Mouse (Mus musculus) myocyte (in vitro differentiated cells): ENCODE measurements around the gene U90926. TPM values are rescaled to one million over a fixed set of nuclear protein-coding genes. Genes with fewer than 3 reads are reported as not detected.

Experiments used
- H3K27me3 ChIP-seq: one replicate; pipeline ENCODE4 v1.6.1; 2011; ENCODE audit not compliant: control insufficient read depth, insufficient read depth, insufficient read length
- H3K36me3 ChIP-seq: one replicate; pipeline ENCODE4 v1.6.1; 2011; ENCODE audit not compliant: control insufficient read depth, insufficient read depth
- H3K4me2 ChIP-seq: one replicate; pipeline ENCODE4 v1.6.1; 2011; ENCODE audit warnings: low read depth, control low read depth
- H3K4me3 ChIP-seq: one replicate; pipeline ENCODE4 v1.5.1; 2011; ENCODE audit warnings: mild to moderate bottlenecking, control low read depth, moderate library complexity
- H3K79me2 ChIP-seq: one replicate; pipeline ENCODE4 v1.6.1; 2011; ENCODE audit not compliant: control insufficient read depth, insufficient read depth
- H3ac ChIP-seq: one replicate; pipeline ENCODE4 v1.6.1; 2011; ENCODE audit not compliant: control insufficient read depth, insufficient read length
- CEBPB ChIP-seq: IDR thresholded peaks from 2 replicates; pipeline ENCODE4 v1.6.1; 2011; ENCODE audit warnings: mild to moderate bottlenecking, moderate library complexity; ENCODE audit not compliant: poor library complexity, insufficient read depth, severe bottlenecking
- E2F4 ChIP-seq: IDR thresholded peaks from one replicate; pipeline ENCODE4 v1.6.1; 2011; ENCODE audit warnings: mild to moderate bottlenecking, control low read depth, moderate library complexity; ENCODE audit not compliant: insufficient read depth
- MAX ChIP-seq: IDR thresholded peaks from one replicate; pipeline ENCODE4 v1.6.1; 2011; ENCODE audit warnings: low read depth, mild to moderate bottlenecking, control low read depth
- MYOD1 ChIP-seq, 3 experiments: IDR thresholded peaks; one replicate each; pipeline ENCODE4 v1.6.1; 2011; ENCODE audit warnings: control low read depth in 2 of 3, low read depth in 2 of 3, mild to moderate bottlenecking in 2 of 3, moderate library complexity in 1 of 3; ENCODE audit not compliant: insufficient read length in 2 of 3, control insufficient read depth in 1 of 3
- MYOG ChIP-seq, 3 experiments: IDR thresholded peaks; one replicate each; pipeline ENCODE4 v1.6.1; 2011; ENCODE audit warnings: control low read depth in 2 of 3, low read depth in 2 of 3, mild to moderate bottlenecking in 2 of 3; ENCODE audit not compliant: insufficient read length in 2 of 3, control insufficient read depth in 1 of 3, insufficient read depth in 1 of 3
- POLR2A ChIP-seq: IDR thresholded peaks from one replicate; pipeline ENCODE4 v1.6.1; 2011; ENCODE audit warnings: low read depth, mild to moderate bottlenecking, control low read depth, moderate library complexity; ENCODE audit not compliant: insufficient read length
- POLR2AphosphoS2 ChIP-seq: IDR thresholded peaks from one replicate; pipeline ENCODE4 v1.6.1; 2011; ENCODE audit warnings: low read depth, control low read depth; ENCODE audit not compliant: insufficient read length
- REST ChIP-seq: IDR thresholded peaks from one replicate; pipeline ENCODE4 v1.6.1; 2011; ENCODE audit warnings: mild to moderate bottlenecking, control low read depth, moderate library complexity; ENCODE audit not compliant: insufficient read depth, insufficient read length
- SRF ChIP-seq: IDR thresholded peaks from one replicate; pipeline ENCODE4 v1.6.1; 2011; ENCODE audit warnings: low read depth; ENCODE audit not compliant: control insufficient read depth, insufficient read length
- TCF12 ChIP-seq: IDR thresholded peaks from one replicate; pipeline ENCODE4 v1.6.1; 2011; ENCODE audit warnings: mild to moderate bottlenecking, control low read depth; ENCODE audit not compliant: poor library complexity, insufficient read depth, severe bottlenecking
- TCF3 ChIP-seq: IDR thresholded peaks from one replicate; pipeline ENCODE4 v1.6.1; 2011; ENCODE audit warnings: low read depth, control low read depth; ENCODE audit not compliant: insufficient read length
- USF1 ChIP-seq: IDR thresholded peaks from one replicate; pipeline ENCODE4 v1.6.1; 2011; ENCODE audit warnings: low read depth, mild to moderate bottlenecking, control low read depth, moderate library complexity
- polyA plus RNA-seq: library from polyadenylated mRNA; unstranded; fragments of >200 nt; fragmentation: generic; extraction: Trizol; gene quantifications from one replicate; pipeline ENCODE4 v1.2.1, GENCODE M21; 2012; ENCODE audit warnings: missing spikeins

U90926 gene
- polyA plus RNA-seq, 1 experiment = not detected

DNA sequence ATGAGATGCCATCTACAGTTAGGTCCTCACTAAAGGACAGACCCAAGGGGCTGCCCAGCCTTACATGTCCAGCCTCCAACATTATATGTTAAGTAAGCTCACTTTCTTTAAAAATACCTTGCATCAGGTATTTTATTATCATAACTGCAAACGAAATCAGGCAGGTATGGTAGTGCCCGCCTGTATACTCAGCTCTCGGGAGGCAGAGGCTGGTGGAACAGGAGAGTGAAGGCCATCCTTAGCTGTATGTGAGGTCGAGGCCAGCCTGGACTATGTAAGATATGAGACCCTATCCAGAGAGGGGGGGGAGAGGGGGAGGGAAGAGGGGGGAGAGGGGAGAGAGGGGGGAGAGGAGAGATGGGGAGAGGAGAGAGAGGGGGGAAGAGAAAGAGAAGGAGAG lies 18.2 kb upstream of the U90926 start:
- Histone ChIP-seq H3K4me3 (no peak overlapping the region), H3K27me3 (no peaks in the 10 kb centered on the region), H3K79me2 (no peaks in the 10 kb centered on the region), H3K36me3 (no peaks in the 10 kb centered on the region), H3K4me2 (no peak overlapping the region), H3ac (no peak overlapping the region)
- TF ChIP-seq MAX (no peak), MYOG (IDR thresholded peaks at IDR 0.05; ENCODE audit: control insufficient read depth in 1 of 3, insufficient read depth in 1 of 3, insufficient read length in 2 of 3, low read depth in 2 of 3) (no peak), TCF12 (no peak)

DNA sequence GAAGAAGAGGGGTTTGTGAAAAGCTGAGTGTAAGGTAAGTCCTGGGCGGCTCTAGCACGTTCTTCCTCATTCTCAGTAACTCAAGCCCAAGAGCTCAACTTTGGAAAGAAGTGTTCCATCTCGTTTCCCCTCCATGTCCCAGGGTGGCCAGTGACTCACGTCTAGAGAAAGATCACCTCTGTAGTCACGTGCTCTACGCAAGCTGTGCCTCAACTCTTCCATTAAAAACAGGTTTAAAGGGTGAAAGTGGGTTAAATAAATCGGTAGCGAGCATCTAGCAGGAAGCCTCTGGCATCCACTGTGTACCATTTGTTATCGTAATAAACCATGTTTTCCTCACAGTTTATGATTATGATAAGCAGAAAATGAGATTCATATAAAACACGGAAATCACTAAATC lies 16.6 kb upstream of the U90926 start:
- Histone ChIP-seq H3K36me3 (no peaks in the 10 kb centered on the region), H3K79me2 (no peaks in the 10 kb centered on the region), H3ac (no peak overlapping the region), H3K27me3 (no peaks in the 10 kb centered on the region), H3K4me2 (no peak overlapping the region), H3K4me3 (no peak overlapping the region)
- no peak for TF ChIP-seq E2F4
- TF ChIP-seq MYOG (IDR thresholded peaks at IDR 0.05; ENCODE audit: control insufficient read depth in 1 of 3, insufficient read depth in 1 of 3, insufficient read length in 2 of 3, low read depth in 2 of 3) = no peak
- TF ChIP-seq SRF = no peak
- TF ChIP-seq USF1 = no peak
- TF ChIP-seq POLR2A = no peak
- no peak for TF ChIP-seq REST
- TF ChIP-seq MAX = no peak
- no peak for TF ChIP-seq MYOD1 (IDR thresholded peaks at IDR 0.05; ENCODE audit: control insufficient read depth in 1 of 3, insufficient read length in 2 of 3, low read depth in 2 of 3)
- no peak for TF ChIP-seq POLR2AphosphoS2
- no peak for TF ChIP-seq TCF12
- TF ChIP-seq CEBPB = no peak
- TF ChIP-seq TCF3 = no peak

DNA sequence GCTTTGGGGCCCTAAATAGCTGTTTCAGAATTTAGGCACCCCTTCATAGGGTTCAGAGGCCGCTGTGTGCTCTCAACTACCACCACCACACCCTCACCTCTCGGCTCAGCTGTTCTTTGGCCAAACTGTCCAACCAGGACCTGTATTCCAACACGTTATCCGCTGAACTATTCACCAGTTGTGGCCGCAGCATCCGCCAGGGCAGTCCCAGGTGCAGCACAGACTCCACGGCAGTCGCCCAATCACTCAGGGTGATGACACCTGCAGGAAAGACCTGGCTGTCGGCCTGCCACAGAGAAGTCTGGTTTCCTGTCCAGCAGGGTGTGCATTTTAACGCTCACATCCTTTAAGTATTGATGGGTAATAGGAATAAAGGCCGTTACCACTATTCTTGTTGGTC lies 15.1 kb upstream of the U90926 start:
- no peak overlapping the region for H3ac ChIP-seq
- TF ChIP-seq REST (no peak), MYOG (IDR thresholded peaks at IDR 0.05; ENCODE audit: control insufficient read depth in 1 of 3, insufficient read depth in 1 of 3, insufficient read length in 2 of 3, low read depth in 2 of 3) (no peak), MYOD1 (IDR thresholded peaks at IDR 0.05; ENCODE audit: control insufficient read depth in 1 of 3, insufficient read length in 2 of 3, low read depth in 2 of 3) (no peak), POLR2AphosphoS2 (no peak), CEBPB (no peak), TCF3 (no peak), SRF (no peak), POLR2A (no peak), TCF12 (no peak), MAX (no peak)
- no peak overlapping the region for H3K4me3 ChIP-seq
- no peaks in the 10 kb centered on the region for H3K79me2 ChIP-seq
- no peaks in the 10 kb centered on the region for H3K27me3 ChIP-seq
- H3K36me3 ChIP-seq = no peaks in the 10 kb centered on the region
- no peak overlapping the region for H3K4me2 ChIP-seq

DNA sequence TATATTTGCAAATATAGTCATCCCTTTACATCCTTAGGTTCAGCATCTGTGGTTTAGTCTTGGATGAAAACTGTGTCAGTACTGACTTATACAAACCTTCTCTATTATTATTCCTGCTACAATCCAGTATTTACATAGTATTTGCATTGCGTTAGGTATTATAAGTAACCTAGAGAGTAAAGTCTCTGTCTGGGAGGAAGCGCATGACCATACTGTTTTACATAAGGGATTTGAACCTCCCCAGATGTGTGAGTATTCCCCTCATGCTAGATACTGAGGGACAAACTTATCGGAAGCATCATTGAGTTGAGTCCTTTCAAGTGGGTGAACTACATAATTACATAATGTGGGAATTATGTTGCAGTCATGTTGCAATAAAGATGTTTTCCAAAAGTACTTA lies 14.3 kb upstream of the U90926 start:
- Histone ChIP-seq H3K27me3 (no peaks in the 10 kb centered on the region), H3K4me3 (no peak overlapping the region), H3K79me2 (no peaks in the 10 kb centered on the region), H3K36me3 (no peaks in the 10 kb centered on the region), H3ac (no peak overlapping the region), H3K4me2 (no peak overlapping the region)
- TF ChIP-seq USF1 (no peak), REST (no peak), MAX (no peak), MYOG (IDR thresholded peaks at IDR 0.05; ENCODE audit: control insufficient read depth in 1 of 3, insufficient read depth in 1 of 3, insufficient read length in 2 of 3, low read depth in 2 of 3) (no peak), E2F4 (no peak), MYOD1 (IDR thresholded peaks at IDR 0.05; ENCODE audit: control insufficient read depth in 1 of 3, insufficient read length in 2 of 3, low read depth in 2 of 3) (no peak), POLR2A (no peak), TCF3 (no peak), TCF12 (no peak)

DNA sequence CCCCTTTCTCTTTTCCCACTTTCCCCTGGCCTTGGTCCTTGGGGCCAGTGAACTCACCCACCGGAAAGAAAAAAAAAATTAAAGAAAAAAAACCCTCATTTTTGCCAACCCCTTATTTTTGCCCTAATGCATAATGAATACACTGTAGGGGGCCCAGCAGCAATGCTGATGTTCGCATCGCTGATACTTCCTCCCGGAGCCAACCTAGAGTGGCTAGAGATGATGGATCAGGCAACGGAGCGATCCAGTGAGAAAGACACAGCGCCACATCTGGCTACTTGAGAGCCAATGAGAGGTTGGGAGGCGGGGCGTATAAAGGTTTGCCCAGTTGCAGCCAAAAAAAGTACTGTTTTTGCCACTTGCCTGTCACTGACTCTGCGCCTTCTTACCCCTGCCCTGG lies 13.6 kb upstream of the U90926 start:
- Histone ChIP-seq H3K36me3 (no peaks in the 10 kb centered on the region), H3K27me3 (no peaks in the 10 kb centered on the region), H3K79me2 (no peaks in the 10 kb centered on the region), H3ac (no peak overlapping the region), H3K4me2 (no peak overlapping the region), H3K4me3 (no peak overlapping the region)
- TF ChIP-seq MYOD1 (IDR thresholded peaks at IDR 0.05; ENCODE audit: control insufficient read depth in 1 of 3, insufficient read length in 2 of 3, low read depth in 2 of 3) = no peak
- TF ChIP-seq TCF12 = no peak
- TF ChIP-seq USF1 = no peak
- no peak for TF ChIP-seq SRF
- no peak for TF ChIP-seq E2F4
